Mouse (Mus musculus) lung, embryonic 14.5 days (tissue): Measurements from ENCODE around the gene Amd1. TPM values are rescaled to one million over a fixed set of nuclear protein-coding genes. Genes with fewer than 3 reads are reported as not detected.
A peak's percentile ranks its signal among the peaks of the same experiment; 100 is the strongest.

Source experiments
- ATAC-seq: fragments of 200-750 bp; cut with Nextera tagmentation; 2 replicates; pipeline ENCODE4 v1.8.0; 2017; ENCODE audit warnings: mild to moderate bottlenecking, moderate TSS enrichment, moderate library complexity; ENCODE audit not compliant: insufficient read depth
- DNase-seq: peaks from one replicate; pipeline ENCODE4 v3.0.0-alpha.2; 2015
- H3K27ac ChIP-seq: fragments of 300-500 bp; sonication (generic); 2 replicates; pipeline ENCODE4 v1.5.1; 2014; ENCODE audit warnings: low read depth, mild to moderate bottlenecking, moderate library complexity
- H3K27me3 ChIP-seq: fragments of 300-500 bp; sonication (generic); 2 replicates; pipeline ENCODE4 v1.6.1; 2014; ENCODE audit warnings: low read length, control low read depth; ENCODE audit not compliant: insufficient read depth
- H3K36me3 ChIP-seq: fragments of 300-500 bp; sonication (generic); 2 replicates; pipeline ENCODE4 v1.6.1; 2014; ENCODE audit warnings: control low read depth; ENCODE audit not compliant: insufficient read depth
- H3K4me1 ChIP-seq: fragments of 300-500 bp; sonication (generic); 2 replicates; pipeline ENCODE4 v1.6.1; 2014; ENCODE audit warnings: antibody characterized with exemption, control low read depth; ENCODE audit not compliant: insufficient read depth
- H3K4me2 ChIP-seq: fragments of 300-500 bp; sonication (generic); 2 replicates; pipeline ENCODE4 v1.6.1; 2014; ENCODE audit warnings: mild to moderate bottlenecking
- H3K4me3 ChIP-seq: fragments of 300-500 bp; sonication (generic); 2 replicates; pipeline ENCODE4 v1.5.1; 2014; ENCODE audit warnings: low read depth, low read length
- H3K9ac ChIP-seq: fragments of 300-500 bp; sonication (generic); 2 replicates; pipeline ENCODE4 v1.6.1; 2014
- H3K9me3 ChIP-seq: fragments of 300-500 bp; sonication (generic); 2 replicates; pipeline ENCODE4 v1.6.1; 2016; ENCODE audit warnings: low read depth, low read length, control low read depth
- CTCF ChIP-seq: IDR thresholded peaks from 2 replicates; pipeline ENCODE4 v1.5.1; 2016; ENCODE audit warnings: antibody characterized with exemption, low read depth
- WGBS: fragments of 180-500 bp; shearing (Covaris S2); extraction: QIAGEN DNeasy Blood & Tissue Kit; methylation state at CpG from one replicate; pipeline ENCODE4 v1.1.7; 2014; 5-methylcytosine and 5-hydroxymethylcytosine counted together
- polyA plus RNA-seq: library from polyadenylated mRNA; unstranded; fragments of >200 nt; fragmentation: Nextera tagmentation; extraction: Ambion mirVana; gene quantifications from 2 replicates; pipeline ENCODE4 v1.2.1, GENCODE M21; 2014

The Amd1 gene
- polyA plus RNA-seq, 1 experiment from 2014 or later = 82.0 TPM

DNA sequence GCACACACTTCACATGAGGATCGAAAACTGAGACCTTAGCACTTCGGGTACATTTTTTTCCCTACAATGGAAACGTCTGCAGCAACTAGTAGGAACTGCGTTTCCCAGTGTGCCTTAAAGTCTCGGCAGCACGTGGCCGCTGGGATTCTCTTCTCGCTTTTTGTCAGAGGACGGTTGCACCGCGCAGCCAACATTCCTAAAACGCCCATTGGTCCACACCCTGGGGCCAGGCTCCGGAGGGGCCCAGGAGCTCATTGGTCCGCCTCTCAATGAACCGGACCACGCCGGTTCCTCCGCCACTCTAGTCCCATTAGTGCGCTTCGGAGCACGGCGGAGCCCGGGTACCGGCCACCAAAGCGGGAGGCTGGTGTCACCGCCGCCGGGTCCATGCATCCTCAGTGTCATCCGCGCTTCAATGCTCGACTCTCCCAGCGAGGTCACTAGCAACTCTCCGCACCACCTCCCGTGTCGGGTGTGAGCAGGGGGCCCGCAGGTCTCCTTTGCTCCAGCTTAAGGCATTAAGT, 1.3 kb downstream of the Amd1 start:
- ATAC-seq (peak; percentile 86), DNase-seq (peak; percentile 95)
- peak overlapping the region; percentile 75 for H3K4me2 ChIP-seq
- peak overlapping the region; percentile 97 for H3K9ac ChIP-seq
- H3K9me3 ChIP-seq = no peaks in the 10 kb centered on the region
- H3K27me3 ChIP-seq = no peaks in the 10 kb centered on the region
- H3K4me3 ChIP-seq = peak overlapping the region; percentile 99
- peaks cover 18% of the 10 kb centered on the region for H3K4me1 ChIP-seq
- WGBS = 1% methylated on average over 36 of the region's 36 CpGs
- no peak for TF ChIP-seq CTCF
- H3K36me3 ChIP-seq = 0 out of 2 replicates have a peak, but pooled peaks cover 2% of the 10 kb centered on the region
- H3K27ac ChIP-seq = peak overlapping the region; percentile 95

DNA sequence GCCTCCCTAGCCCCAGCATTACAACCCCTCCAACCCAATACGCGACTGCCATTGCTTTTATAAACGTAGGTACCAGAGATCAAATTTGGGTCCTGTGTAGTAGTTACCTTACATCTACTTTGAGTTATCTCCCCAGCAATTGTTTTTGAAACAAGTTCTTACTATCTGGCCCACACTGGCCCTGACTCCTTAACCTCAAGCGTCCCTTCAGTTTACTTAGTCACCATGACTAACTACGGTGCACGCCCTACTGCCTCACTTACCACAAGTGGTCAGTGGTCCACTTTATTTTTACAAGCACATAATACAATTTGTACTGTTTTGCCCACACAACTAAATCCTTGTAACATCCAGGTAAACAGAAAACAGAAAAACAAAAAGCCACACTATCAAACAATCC, 9.3 kb downstream of the Amd1 start:
- Histone ChIP-seq H3K36me3 (peaks cover 51% of the 10 kb centered on the region), H3K9ac (no peak overlapping the region), H3K27me3 (no peaks in the 10 kb centered on the region), H3K4me1 (no peaks in the 10 kb centered on the region), H3K4me3 (no peak overlapping the region), H3K4me2 (no peak overlapping the region), H3K27ac (no peak overlapping the region), H3K9me3 (no peaks in the 10 kb centered on the region)
- ATAC-seq (no peak), DNase-seq (no peak)
- no peak for TF ChIP-seq CTCF
- 85% methylated on average over 6 of the region's 6 CpGs for WGBS

DNA sequence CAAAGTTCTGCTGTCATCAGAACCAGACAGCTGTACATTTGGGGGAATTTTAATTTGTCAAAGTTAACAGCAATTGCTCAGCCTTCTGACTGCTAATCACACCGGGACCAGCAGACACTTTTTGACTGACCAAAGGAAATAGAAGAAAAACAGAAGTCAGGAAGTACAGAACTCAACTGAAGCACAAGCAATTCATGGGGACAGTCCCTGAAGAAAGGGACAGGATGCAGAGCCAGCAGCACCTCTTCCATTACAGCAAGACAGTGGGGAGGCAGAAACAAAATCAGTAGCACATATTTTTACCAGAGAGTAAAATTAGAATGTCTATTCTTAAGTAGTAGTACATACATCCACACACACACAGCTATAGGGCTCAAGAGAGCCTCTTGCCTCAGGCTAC, 15.2 kb downstream of the Amd1 start:
- Histone ChIP-seq H3K9me3 (no peaks in the 10 kb centered on the region), H3K4me1 (no peaks in the 10 kb centered on the region), H3K9ac (no peak overlapping the region), H3K27ac (no peak overlapping the region), H3K4me3 (no peak overlapping the region), H3K36me3 (peaks cover 40% of the 10 kb centered on the region), H3K27me3 (no peaks in the 10 kb centered on the region), H3K4me2 (no peak overlapping the region)
- TF ChIP-seq CTCF = no peak
- DNase-seq = no peak
- no peak for ATAC-seq
- WGBS = 82% methylated on average over 1 of the region's 1 CpGs

DNA sequence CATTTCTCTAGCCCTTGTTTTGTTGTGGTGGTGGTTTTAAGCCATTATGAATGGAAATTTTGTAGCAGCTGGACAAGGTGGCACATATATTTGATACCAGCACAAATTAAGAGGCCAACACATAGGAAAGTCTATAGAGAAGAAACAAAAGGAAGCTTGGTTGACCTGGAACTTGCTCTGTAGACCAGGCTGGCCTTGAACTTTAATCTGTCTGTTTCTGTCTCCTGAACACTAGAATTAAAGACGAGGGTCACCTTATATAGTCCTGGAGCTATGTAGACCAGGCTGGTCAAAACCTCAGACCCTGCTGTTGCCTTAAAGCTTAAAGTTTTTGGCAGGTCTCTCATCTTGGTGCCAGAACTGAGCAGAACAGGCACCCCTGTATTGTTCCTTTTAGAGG, 16.4 kb downstream of the Amd1 start:
- no peak for ATAC-seq
- Histone ChIP-seq H3K4me1 (no peaks in the 10 kb centered on the region), H3K36me3 (peaks cover 29% of the 10 kb centered on the region), H3K4me2 (no peak overlapping the region), H3K4me3 (no peak overlapping the region), H3K9ac (no peak overlapping the region), H3K9me3 (no peaks in the 10 kb centered on the region), H3K27me3 (no peaks in the 10 kb centered on the region), H3K27ac (no peak overlapping the region)
- DNase-seq = no peak
- no peak for TF ChIP-seq CTCF
- 76% methylated on average over 1 of the region's 1 CpGs for WGBS

DNA sequence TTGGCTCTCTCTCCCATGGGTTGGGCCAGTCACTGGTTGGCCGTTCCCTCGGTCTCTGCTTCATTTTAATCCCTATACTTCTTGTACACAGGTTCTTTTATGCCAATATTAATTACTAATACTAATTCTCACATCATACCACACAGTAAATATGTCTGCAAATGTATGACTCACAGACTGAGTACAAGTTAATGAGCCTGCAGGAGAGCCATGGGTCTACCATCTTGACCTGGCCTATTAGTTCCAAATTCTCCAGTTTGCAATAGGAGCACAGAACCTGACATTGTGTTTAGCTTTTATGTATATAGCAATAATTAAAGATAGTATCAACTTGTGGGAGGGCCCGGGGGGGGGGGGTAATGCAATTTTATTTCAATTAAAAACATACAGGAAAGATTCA, 17.0 kb downstream of the Amd1 start:
- Histone ChIP-seq H3K27me3 (no peaks in the 10 kb centered on the region), H3K9ac (no peak overlapping the region), H3K27ac (no peak overlapping the region), H3K4me1 (no peaks in the 10 kb centered on the region), H3K4me2 (no peak overlapping the region), H3K9me3 (no peaks in the 10 kb centered on the region), H3K36me3 (peaks cover 27% of the 10 kb centered on the region), H3K4me3 (no peak overlapping the region)
- 82% methylated on average over 3 of the region's 3 CpGs for WGBS
- ATAC-seq = no peak; the same call in 1 of the 2 replicates
- no peak for DNase-seq
- TF ChIP-seq CTCF = no peak

DNA sequence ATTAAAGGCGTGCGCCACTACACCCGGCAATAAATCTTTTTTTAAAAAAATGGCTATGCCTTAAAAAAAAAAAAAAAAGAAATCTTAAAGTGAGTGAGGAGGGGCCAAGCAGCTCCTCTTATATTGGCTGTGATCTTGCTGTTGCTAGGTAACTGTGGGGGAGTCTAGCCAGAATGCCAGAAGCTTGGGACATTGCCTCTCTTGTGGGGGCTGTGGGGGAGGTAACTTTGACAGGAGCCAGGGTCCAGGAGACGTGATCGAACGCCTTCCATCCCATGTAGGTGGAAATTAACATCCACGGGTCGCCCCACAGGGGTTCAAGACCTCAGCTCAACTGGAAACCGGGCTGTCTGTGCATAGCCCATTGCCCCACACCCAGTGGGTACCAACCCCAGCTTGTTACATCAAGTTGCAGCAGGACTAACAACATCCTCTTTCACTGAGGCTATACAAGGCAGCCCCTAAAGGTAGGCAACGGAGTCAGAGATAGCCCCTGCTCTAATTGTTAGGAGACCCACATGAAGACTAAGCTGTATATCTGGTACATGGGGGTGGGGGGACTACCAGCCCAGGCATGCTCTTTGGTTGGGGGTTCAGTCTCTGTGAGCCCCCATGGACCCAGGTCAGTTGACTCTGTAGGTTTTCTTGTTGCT, 17.7 kb downstream of the Amd1 start:
- Histone ChIP-seq H3K36me3 (peaks cover 22% of the 10 kb centered on the region), H3K4me1 (no peaks in the 10 kb centered on the region), H3K4me2 (no peak overlapping the region), H3K9me3 (no peaks in the 10 kb centered on the region), H3K27ac (no peak overlapping the region), H3K27me3 (no peaks in the 10 kb centered on the region), H3K4me3 (no peak overlapping the region), H3K9ac (no peak overlapping the region)
- 80% methylated on average over 10 of the region's 10 CpGs for WGBS
- DNase-seq (no peak), ATAC-seq (no peak; the same call in 1 of the 2 replicates)
- TF ChIP-seq CTCF = no peak

DNA sequence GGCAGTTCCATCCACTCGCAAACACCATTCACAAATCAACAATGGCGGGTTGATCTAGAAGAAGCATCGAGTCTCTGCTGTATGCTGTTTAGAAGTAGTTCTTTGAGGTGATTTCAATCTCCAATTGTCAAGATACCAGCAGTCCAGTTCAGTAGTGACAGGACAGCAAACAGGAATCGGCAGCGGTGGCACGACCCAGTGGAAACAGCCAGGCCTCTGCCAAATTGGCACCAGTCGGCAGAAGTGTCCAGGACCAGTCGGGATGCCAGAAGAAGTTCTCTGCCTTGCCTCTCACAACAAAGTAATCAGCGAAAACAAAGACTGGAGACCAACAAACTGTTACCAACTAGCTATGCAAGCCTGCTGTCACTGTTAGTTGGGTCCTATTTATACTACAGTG, 18.4 kb downstream of the Amd1 start:
- no peak overlapping the region for H3K9ac ChIP-seq
- 91% methylated on average over 9 of the region's 9 CpGs for WGBS
- H3K36me3 ChIP-seq = peaks cover 21% of the 10 kb centered on the region
- H3K4me2 ChIP-seq = no peak overlapping the region
- H3K4me1 ChIP-seq = no peaks in the 10 kb centered on the region
- DNase-seq = no peak
- no peaks in the 10 kb centered on the region for H3K9me3 ChIP-seq
- H3K27me3 ChIP-seq = no peaks in the 10 kb centered on the region
- H3K27ac ChIP-seq = no peak overlapping the region
- no peak for TF ChIP-seq CTCF
- ATAC-seq = no peak
- no peak overlapping the region for H3K4me3 ChIP-seq

DNA sequence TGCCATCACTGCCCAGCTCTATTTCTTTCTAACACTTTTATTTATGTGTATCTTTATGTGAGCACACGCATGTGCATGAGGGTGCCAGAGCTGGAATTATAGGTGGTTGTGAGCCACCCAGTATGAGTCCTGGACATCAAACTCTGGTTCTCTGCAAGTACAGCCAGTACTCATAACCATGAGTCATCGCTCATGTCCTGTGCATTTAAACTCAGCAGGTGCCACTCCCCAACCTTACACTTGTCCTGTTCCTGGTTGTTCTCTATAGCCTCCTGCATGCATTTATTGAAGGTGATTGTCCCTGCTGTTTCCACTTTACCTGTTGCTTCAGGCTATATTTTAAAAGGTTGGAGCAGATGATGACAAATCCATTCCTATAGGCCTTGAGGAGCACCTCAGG, 20.4 kb downstream of the Amd1 start:
- H3K4me3 ChIP-seq = no peak overlapping the region
- no peak for TF ChIP-seq CTCF
- no peaks in the 10 kb centered on the region for H3K27me3 ChIP-seq
- no peak overlapping the region for H3K4me2 ChIP-seq
- no peak overlapping the region for H3K9ac ChIP-seq
- DNase-seq (no peak), ATAC-seq (no peak)
- no peaks in the 10 kb centered on the region for H3K4me1 ChIP-seq
- no peak overlapping the region for H3K27ac ChIP-seq
- H3K36me3 ChIP-seq = peaks cover 14% of the 10 kb centered on the region
- 97% methylated on average over 2 of the region's 2 CpGs for WGBS
- H3K9me3 ChIP-seq = no peaks in the 10 kb centered on the region
